Mouse (Mus musculus) layer of hippocampus, adult 11-12 months (tissue): ENCODE results near the gene Trpt1.
A peak's percentile ranks its signal among the peaks of the same experiment; 100 is the strongest.
"Not testable (repeated sequence)": the region's sequence is repeated elsewhere in the genome, so short reads cannot be mapped to it uniquely, and the experiment has no call there.

Source experiments
- DNase-seq: peaks from one replicate; pipeline ENCODE4 v3.0.0; 2022; ENCODE audit warnings: low spot score

Gene Trpt1

DNA sequence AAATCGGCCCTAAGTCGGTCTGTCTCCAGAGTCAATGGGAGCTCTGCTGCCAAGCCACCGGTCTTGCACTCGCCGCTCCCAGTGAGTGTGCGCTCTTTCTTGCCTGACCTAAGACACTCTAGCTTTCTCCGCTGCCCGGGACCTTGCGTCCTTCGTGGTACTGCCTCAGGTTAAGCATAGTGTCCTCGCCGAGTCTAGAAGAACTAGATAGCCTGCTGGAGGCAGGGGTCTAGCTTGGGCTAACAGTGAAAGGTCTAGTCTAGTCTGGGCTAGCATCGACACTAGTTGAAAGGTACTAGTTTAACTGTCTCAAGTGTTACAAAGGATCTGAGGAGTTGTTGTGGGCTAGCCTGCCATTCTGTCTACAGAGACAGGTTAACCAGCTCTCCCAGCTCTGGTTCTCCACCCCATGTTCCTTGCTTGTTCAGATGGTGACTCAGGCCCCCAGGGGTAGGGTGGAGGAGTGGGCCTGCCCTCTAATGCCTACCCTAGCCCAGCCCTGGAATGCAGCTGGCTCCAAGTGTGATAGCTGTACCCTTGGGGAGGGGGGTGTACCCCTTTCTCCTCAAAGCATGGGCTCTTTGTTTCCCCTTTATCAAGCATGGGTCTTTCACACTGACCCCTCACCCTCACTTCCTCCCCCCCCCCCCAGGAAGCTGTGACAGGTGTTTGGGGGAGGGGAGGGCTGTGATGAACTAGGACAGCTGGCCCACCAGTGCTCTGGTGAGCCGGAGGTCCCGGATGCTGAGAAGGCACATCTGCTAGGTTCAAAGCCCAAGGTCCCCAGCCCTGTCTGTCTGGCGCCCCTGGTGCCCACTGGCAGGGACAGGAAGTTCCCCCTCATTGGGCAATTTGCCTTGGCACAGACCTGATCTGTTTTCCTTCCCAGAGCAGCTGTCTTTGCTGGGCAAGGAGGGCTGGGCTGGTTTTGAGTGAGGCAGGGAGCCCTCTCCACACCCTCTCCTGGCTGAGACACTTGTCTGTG lies 20.1 kb upstream of the Trpt1 start, which contains the start of gene Plcb3:
Plcb3 (minus strand) TSS at position 934 of the 985 bp plus-strand sequence.
- DNase-seq: peak; percentile 71

DNA sequence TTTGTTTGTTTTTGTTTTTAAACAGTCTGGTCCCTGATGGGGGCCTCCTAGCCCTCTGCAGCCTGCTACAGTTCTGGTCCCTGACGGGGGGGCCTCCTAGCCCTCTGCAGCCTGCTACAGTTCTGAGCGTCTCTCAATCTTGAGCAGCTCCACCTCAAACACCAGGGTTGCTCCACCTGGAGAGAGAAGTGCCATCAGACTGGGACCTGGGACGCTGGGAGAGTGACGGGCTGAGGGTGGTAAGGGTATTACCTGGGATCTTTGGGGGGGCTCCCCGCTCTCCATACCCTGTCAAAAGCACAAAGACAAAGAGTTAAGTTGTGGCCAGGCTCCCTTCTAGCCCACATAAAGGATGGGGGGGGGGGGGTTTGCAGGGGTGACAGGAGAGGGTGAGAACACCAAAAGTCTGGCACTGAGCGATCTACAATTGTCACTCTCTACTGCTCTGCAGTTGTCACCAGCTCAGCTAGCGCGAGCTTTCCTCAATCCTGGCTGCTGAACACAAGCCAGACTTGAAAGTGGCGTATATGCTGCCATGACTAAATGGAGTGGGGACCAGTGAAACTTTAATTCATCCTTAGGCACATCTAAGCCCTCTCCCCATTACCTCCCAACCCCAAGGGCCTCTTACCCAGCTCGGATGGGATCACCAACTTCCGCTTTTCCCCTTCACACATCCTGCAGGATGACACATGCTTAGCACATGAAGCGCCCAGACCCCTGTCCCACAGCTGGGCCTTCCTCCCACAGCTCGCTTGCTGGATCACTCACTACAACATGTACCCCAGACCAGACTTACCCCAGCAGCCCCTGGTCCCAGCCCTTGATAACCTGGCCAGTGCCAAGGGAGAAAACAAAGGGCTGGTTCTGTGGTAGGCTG lies 17.9 kb upstream of the Trpt1 start:
- DNase-seq: no peak

GRCm38 (mm10) chr19:6978639-6978974 lies 17.3 kb upstream of the Trpt1 start:
- no peak for DNase-seq

DNA sequence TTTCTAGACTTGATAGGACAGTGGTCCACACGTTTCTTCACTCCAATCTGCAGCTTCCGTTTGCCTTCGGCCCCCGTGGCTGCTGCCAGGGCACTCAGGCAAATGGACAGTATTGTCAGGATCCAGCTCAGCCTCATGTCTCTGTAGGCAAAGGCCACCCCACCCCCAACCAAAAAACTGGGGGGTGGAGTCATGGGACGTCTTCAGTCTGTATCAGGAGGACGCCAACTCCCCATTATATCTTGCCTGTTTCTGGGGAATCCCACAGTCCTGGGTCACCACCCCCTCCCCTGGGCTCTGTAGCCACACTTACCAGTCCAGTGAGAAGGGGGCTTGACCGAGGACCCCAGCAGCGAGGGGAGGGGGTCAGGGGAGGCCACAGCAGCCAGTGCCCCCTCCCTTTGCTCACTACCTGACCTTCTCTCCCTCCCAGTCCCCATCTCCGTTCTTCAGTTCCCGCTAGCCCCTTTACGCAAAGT lies 16.9 kb upstream of the Trpt1 start:
- peak; percentile 57 for DNase-seq

- peak; percentile 99 for DNase-seq
These were observed 16.2 kb upstream of the Trpt1 start for GRCm38 (mm10) chr19:6979486-6980380.

DNA sequence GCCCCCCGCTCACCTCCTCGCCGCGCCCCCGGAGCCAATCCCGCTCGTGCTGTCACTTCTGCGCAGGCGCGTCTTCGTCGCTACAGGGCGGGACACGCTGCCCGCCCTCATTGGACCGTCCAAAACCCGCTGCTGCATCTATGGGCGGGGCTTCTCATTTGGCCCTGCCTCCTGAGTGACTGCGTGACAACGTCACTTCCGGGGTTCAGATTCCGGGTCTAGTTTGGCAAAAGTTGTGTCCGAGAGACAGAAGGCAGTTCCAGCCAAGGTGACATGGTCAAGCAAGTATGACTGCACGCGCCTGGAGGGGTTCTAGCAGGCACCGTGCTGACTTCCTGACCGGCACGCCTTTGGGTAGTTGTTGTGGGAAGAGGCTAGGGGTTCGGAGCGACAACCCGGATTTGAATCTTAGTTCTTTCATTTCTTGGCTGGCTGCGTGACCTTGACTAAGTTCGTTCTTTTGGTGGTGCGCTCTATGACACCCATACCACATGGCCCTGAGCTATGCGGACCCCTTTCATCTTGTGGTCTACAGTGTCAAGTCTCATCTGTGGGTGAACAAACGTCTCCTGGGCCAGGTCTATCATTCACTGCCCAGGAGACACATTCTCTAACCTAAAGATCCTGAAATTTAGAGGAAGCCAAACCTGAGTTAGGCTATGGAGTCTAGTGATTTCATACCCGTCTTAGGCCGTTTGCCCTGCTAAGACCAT lies 15.4 kb upstream of the Trpt1 start, which contains the start of gene Fkbp2:
Fkbp2 (minus strand) TSS at position 121 of the 713 bp plus-strand sequence.
- peak; percentile 99 for DNase-seq

- no peak for DNase-seq
These were observed 14.5 kb upstream of the Trpt1 start for GRCm38 (mm10) chr19:6981465-6981864.

GRCm38 (mm10) chr19:6983621-6984020 lies 12.3 kb upstream of the Trpt1 start:
- no peak for DNase-seq

DNA sequence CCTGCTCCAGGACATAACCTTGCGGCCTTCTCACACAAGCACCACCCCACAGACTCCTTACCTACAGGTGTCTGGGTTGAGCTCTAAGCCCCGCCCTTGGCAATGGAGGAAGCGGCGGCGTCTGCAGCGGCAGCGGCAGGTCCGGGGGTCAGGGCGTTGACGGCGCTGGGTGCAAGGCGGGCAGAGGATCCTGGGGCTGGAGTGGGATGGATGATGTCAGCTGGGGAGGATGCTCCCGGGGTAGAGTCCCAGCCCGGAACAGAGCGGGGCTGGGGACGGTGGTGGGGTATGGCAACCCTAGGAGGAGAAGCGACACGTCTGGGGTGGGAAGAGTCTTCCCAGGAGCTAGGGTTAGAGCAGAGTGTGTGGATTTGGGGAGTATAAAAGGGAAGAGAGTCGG lies 10.6 kb upstream of the Trpt1 start:
- no peak for DNase-seq

DNA sequence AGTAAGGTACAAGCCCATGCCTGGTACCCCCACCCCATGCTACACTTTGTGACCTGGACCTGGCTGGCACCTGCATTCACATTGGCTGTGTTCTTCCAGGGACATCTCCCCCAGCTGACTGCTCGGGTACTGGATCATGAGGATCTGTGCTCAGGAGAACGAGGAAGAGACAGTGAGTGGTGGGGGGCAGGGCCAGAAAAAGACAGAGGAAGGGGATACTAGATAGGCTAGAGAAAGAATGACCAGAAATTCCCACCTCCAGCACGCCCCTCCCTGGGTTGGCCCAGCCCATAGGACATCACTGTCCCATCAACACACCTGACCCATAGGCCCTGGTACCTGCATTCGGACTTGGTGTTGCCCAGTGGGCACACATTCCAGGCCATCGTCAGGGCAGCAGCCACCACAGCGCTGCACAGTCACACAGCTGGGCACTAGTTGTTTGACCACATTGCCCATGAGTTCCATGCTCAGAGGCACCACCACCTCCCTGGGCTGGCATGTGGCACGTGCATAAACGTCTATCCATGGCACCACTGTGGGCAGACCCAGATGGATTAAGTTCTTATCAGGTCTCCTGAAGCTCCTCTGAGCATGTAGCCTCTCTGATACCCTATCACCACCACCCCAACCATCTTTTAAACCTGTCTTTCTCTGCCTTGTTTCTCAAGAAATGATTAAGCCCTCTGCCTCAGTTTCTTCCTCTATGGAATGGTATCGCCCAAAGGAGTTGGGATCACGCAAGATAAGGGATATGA lies 9.8 kb upstream of the Trpt1 start:
- no peak for DNase-seq

- DNase-seq: no peak
These were observed 8.6 kb upstream of the Trpt1 start, which contains the start of gene Vegfb for GRCm38 (mm10) chr19:6987061-6987903. TSS of gene Vegfb (minus strand) at chr19:6987651.

DNA sequence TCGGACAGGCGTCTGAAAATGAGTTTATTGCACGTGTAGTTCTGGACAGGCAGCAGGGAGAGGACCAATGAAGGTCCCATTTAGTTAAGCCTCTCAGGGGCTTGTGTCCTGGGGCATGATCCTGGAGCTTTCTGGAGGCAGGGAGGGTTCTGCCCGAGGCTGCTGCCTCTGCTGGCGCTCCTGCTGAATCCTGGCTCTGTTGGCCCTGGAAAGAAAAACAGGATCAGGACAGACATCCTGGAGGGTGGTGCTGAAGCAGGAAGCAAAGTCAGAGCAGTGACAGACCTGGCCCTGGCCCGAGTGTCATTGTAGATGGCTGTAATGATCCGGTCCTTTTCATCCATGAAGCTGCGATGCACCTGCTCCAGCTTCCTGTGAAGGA lies 8.0 kb upstream of the Trpt1 start:
- no peak for DNase-seq

GRCm38 (mm10) chr19:6989251-6989650 lies 6.7 kb upstream of the Trpt1 start:
- DNase-seq: no peak

- DNase-seq: no peak
These were observed 5.2 kb upstream of the Trpt1 start for GRCm38 (mm10) chr19:6990712-6991111.

DNA sequence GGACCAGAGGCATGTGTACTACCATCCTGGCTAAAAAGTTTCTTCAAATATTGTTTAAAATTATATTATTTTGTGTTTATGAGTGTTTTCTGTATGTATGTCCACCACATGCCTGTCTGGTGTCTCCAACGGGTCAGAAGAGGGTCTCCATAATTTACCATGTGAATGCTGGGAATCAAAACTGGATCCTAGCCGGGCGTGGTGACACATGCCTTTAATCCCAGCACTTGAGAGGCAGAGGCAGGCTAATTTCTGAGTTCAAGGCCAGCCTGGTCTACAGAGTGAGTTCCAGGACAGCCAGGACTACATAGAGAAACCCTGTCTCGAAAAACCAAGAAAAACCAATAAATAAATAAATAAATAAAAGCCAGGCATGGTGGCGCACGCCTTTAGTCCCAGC lies 4.8 kb upstream of the Trpt1 start:
- not testable (repeated sequence) for DNase-seq

DNA sequence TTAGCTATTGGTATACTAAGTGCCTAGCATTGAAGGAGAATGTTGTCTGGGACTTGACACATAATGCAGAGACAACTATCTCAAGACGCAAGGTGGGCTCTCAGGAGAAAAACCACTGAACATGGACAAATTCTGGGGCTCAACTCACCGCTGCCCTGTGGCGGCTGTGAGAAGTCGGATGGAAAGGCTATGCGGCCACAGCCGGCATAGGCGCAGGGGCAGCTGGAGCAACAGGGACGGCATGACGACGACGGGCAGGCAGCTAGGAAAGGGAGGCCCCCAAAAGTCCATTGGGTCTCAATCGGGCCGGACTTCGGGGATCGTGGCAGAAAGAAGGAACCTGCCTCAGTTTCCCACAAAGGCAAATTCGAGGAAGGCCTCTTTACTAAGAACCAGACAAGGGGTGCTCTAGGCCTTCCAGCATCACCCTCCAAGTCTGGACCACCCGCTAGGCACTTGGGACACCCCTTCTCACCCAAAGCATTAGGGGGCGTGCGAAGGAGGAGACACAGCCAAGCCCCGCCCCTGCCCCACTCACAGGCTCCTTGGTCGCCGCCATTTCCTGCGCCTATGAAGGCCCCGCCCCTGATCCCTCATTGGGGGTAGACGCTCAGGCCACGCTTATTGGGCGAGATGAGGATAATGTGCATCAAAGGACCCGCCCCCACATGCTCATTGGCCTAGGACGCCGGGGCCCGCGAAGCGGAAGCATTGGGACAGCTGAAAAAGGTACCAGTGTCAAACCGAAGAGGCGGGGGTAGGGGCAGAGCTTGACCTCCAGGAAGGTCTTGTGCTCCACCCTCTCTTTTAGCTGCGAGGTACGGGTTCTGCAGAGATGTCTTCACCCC lies 3.7 kb upstream of the Trpt1 start, which contains the start of gene Dnajc4:
Dnajc4 (minus strand) TSS at position 562 of the 848 bp plus-strand sequence.
- DNase-seq: peak; percentile 97

DNA sequence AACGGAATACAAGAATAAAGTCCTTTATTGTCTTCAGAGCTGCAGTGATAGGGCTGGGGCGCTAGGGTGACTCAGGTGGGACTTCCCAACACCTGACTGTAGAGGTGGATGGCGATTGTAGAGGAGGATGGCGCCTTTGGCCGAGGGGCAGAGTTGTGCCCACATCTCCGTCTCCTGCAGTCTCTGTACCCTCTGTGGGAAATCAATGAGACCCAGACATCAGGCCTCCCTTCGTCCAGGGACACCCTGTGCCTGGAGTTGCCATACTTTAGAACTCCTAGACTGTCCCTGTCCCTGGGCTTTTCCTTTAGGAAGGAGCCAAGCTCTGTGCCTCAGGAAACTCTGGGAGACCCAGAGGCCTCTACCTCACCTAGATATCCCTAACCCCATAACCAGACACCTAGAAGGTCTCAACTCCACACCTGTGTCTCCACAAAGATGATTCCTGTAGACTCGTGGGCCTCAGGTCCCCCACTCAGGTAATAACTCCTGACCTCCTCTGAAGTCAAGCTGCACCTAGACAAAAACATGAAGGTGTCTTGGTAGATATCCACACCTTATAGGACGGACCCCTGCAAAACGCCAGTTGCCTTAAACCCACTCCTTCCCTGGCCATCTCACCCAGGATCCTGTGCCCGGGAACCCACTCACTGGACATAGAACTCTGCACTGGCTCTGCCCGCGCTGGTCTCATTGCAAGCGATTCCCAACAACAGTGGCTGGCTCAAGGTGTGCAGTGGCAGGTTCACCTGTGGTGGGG lies 2.7 kb upstream of the Trpt1 start:
- DNase-seq: no peak
